Mouse (Mus musculus) small intestine, adult 2 months (tissue): Measurements from ENCODE around the gene Hdc. TPM values are rescaled to one million over a fixed set of nuclear protein-coding genes. Genes with fewer than 3 reads are reported as not detected.
"Not testable (repeated sequence)": the region's sequence is repeated elsewhere in the genome, so short reads cannot be mapped to it uniquely, and the experiment has no call there.

Source experiments
- H3K27ac ChIP-seq: fragments of 200-500 bp; 2 replicates; pipeline ENCODE4 v1.5.1; 2012; ENCODE audit warnings: low read depth, low read length, control low read depth, inconsistent platforms; ENCODE audit not compliant: insufficient read depth
- H3K27me3 ChIP-seq: fragments of 200-500 bp; 2 replicates; pipeline ENCODE4 v1.6.1; 2012; ENCODE audit warnings: mild to moderate bottlenecking, moderate library complexity, low read length, inconsistent platforms; ENCODE audit not compliant: control insufficient read depth, insufficient read depth
- H3K36me3 ChIP-seq: fragments of 200-500 bp; 2 replicates; pipeline ENCODE4 v1.6.1; 2012; ENCODE audit warnings: mild to moderate bottlenecking, low read length, control low read depth, inconsistent platforms; ENCODE audit not compliant: control insufficient read depth, insufficient read depth
- H3K4me1 ChIP-seq: fragments of 200-500 bp; 2 replicates; pipeline ENCODE4 v1.6.1; 2012; ENCODE audit warnings: low read length, inconsistent platforms, mixed read lengths; ENCODE audit not compliant: control insufficient read depth, insufficient read depth, insufficient read length
- H3K4me3 ChIP-seq: fragments of 200-500 bp; 2 replicates; pipeline ENCODE4 v1.5.1; 2012; ENCODE audit warnings: low read depth, mild to moderate bottlenecking, control low read depth, inconsistent platforms, low read length, moderate library complexity
- CTCF ChIP-seq: fragments of 200-500 bp; IDR thresholded peaks from 2 replicates; pipeline ENCODE4 v1.5.1; 2012; ENCODE audit warnings: low read depth, mild to moderate bottlenecking, control low read depth, inconsistent platforms, low read length, moderate library complexity, mixed read lengths; ENCODE audit not compliant: insufficient replicate concordance, insufficient read length; ENCODE audit errors: extremely low read depth
- POLR2A ChIP-seq: fragments of 200-500 bp; IDR thresholded peaks from 2 replicates; pipeline ENCODE4 v1.6.1; 2012; ENCODE audit warnings: low read depth, mild to moderate bottlenecking, control low read depth, inconsistent platforms, low read length, moderate library complexity
- WGBS: fragments of 180-500 bp; shearing (Covaris S2); methylation state at CpG from one replicate; pipeline ENCODE4 v1.1.7; 2018; 5-methylcytosine and 5-hydroxymethylcytosine counted together
- polyA plus RNA-seq: library from polyadenylated mRNA; depleted of rRNA; stranded (reverse); fragments of >200 nt; gene quantifications from 2 replicates; pipeline ENCODE4 v1.2.3, GENCODE M21; 2012

The Hdc gene
- polyA plus RNA-seq, 1 experiment = 1.2 TPM

- H3K36me3 ChIP-seq = no peaks in the 10 kb centered on the region
- no peak overlapping the region for H3K27ac ChIP-seq
- no peaks in the 10 kb centered on the region for H3K4me1 ChIP-seq
- H3K4me3 ChIP-seq = no peak overlapping the region
- no peaks in the 10 kb centered on the region for H3K27me3 ChIP-seq
- 22% methylated on average over 8 of the region's 8 CpGs for WGBS
- TF ChIP-seq CTCF (no peak), POLR2A (no peak)
Measured at GRCm38 (mm10) chr2:126618470-126619179, 474 bp downstream of the Hdc start.

GRCm38 (mm10) chr2:126615355-126615754 lies 3.7 kb downstream of the Hdc start:
- Histone ChIP-seq H3K4me1 (no peaks in the 10 kb centered on the region), H3K4me3 (no peak overlapping the region), H3K27me3 (no peaks in the 10 kb centered on the region), H3K27ac (no peak overlapping the region), H3K36me3 (no peaks in the 10 kb centered on the region)
- 89% methylated on average over 3 of the region's 3 CpGs for WGBS
- TF ChIP-seq CTCF = no peak
- TF ChIP-seq POLR2A = no peak

DNA sequence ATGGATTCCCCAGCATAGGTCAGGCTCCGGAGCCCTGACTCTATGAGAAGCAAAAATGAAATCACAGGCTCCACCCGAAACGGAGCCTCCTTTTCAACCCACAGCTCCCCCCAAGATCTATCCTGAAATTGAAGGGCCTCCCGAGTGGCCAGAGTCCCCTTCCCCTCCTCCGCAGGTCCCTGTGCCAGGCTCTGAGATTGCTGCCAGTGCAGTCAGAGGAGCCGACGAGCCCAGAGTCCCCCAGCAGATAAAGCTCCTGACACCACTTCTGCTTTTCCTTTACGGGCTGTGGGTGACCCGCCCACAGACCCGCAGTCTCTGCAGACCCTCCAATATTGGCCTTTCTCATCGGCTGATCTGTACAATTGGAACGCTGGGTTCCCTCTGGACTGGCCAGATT lies 9.5 kb downstream of the Hdc start:
- H3K27me3 ChIP-seq, H3K4me1 ChIP-seq, H3K27ac ChIP-seq, H3K4me3 ChIP-seq, H3K36me3 ChIP-seq: not testable (repeated sequence)
- WGBS = 60% methylated on average over 12 of the region's 12 CpGs

DNA sequence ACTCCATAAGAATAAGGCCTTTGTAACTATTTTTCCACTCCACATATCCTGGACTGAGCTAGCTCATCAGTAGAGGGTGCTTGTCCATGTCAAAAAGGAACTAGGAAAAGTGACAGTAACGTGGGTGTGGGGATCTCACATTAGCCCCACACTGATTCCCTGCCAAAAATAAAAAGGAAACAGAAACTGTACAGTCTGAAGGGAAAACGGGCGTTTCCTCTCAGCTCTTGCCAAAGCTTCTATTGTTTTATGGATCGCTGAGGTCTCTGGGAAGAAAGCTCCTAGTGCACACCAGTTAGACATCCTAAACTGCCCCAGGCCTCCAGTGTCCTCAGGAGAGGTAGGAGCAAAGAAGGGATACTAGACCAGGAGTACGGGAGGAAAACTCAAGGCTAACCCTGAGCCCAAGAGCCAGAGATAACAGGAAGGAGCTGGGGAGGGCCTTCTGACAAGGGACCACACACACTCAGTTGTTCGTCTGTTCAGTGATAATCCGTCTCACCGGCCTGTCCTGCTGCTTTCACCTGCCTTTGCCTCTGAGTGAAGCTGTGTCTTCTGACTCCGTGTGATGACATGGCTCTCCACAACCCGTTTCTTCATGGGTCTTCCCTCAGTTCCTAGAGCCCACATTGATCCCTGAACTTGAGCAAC lies 11.4 kb downstream of the Hdc start:
- 0 out of 2 replicates have a peak overlapping the region, but pooled peaks have one; percentile 17 for H3K27ac ChIP-seq
- no peaks in the 10 kb centered on the region for H3K36me3 ChIP-seq
- WGBS = 30% methylated on average over 10 of the region's 10 CpGs
- no peak overlapping the region for H3K4me3 ChIP-seq
- no peak for TF ChIP-seq POLR2A
- TF ChIP-seq CTCF = no peak
- peaks cover 8% of the 10 kb centered on the region; the same call in 1 of the 2 replicates for H3K4me1 ChIP-seq
- no peaks in the 10 kb centered on the region for H3K27me3 ChIP-seq

- no peak for TF ChIP-seq CTCF
- TF ChIP-seq POLR2A = no peak
- WGBS = 47% methylated on average over 4 of the region's 4 CpGs
- Histone ChIP-seq H3K27me3 (no peaks in the 10 kb centered on the region), H3K4me1 (peaks cover 8% of the 10 kb centered on the region; the same call in 1 of the 2 replicates), H3K27ac (no peak overlapping the region), H3K36me3 (no peaks in the 10 kb centered on the region), H3K4me3 (no peak overlapping the region)
Measured at GRCm38 (mm10) chr2:126606688-126607062, 12.4 kb downstream of the Hdc start.

DNA sequence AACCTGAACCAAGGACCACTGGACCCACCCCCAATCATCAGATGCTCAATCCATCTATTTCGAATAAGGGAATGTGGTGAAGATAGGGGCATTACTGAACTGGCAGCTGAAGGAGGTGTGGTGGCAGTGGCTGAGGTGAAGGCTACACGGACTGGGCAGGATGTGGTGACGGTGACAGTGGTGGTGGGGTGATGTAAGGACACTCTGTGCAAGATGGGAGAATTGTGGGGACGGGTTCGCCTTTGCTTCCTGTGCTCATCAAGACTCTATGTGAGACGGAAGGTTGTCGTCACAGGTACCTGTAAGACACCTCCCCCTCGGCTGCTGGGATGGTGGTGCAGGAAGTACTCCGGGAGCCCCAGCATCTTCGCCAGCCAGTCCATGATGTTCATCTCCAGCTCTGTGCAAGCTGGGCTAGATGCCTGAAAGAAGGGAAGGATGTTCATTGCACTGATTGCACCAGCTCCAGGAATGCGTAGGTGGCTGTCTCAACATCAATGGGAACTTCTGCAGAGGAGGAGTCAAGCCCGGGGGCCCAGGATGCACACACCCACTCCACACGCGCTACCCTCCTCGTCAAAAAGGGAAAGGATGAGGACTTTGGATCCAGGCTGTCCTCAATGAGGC lies 12.9 kb downstream of the Hdc start:
- Histone ChIP-seq H3K36me3 (no peaks in the 10 kb centered on the region), H3K4me3 (no peak overlapping the region), H3K27ac (no peak overlapping the region), H3K27me3 (no peaks in the 10 kb centered on the region), H3K4me1 (peaks cover 8% of the 10 kb centered on the region; the same call in 1 of the 2 replicates)
- TF ChIP-seq CTCF = no peak
- TF ChIP-seq POLR2A = no peak
- 68% methylated on average over 15 of the region's 15 CpGs for WGBS

DNA sequence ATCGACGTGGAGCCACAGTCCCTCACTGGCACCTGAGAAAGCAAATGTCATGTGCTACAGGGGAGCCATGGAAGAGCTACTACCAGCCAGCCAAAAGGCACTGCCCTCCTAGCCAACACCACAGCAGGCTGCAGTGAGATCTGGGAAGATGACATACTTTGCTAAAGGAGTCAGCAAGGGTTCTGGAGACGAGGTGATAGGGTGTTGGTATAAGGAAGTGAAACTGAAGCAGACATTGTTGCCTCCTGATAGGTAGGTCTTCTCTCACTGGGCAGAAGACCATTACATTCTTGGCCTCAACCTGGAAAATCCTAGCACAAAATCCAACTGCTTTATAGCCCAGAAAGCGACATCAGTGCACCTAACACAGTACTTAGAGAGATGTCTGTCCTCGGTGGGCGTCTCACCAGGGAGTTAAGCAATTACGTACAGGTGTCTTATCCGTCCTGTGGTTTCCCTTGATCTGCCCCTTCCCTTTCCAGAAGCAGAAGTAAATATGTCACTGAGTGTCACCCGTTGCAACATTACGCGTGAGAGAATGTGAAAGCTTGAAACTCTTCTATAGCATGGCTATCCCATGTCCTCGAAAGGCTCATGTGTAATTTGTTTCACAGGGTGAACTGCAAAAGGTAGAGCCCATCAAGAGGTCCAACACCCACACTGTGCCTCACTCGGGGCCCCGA lies 17.0 kb downstream of the Hdc start:
- WGBS = 77% methylated on average over 14 of the region's 14 CpGs
- peaks cover 8% of the 10 kb centered on the region; the same call in 1 of the 2 replicates for H3K4me1 ChIP-seq
- no peak overlapping the region for H3K4me3 ChIP-seq
- no peaks in the 10 kb centered on the region for H3K36me3 ChIP-seq
- H3K27ac ChIP-seq = no peak overlapping the region
- TF ChIP-seq POLR2A (no peak), CTCF (no peak)
- no peaks in the 10 kb centered on the region for H3K27me3 ChIP-seq
